Mouse (Mus musculus) forebrain, embryonic 16.5 days (tissue): Measurements from ENCODE around the gene Kcnh1. TPM values are rescaled to one million over a fixed set of nuclear protein-coding genes. Genes with fewer than 3 reads are reported as not detected.

Experiments used
- ATAC-seq: fragments of 200-750 bp; cut with Nextera tagmentation; 2 replicates; pipeline ENCODE4 v1.8.0; 2017; ENCODE audit warnings: mild to moderate bottlenecking, moderate library complexity
- H3K27ac ChIP-seq: fragments of 300-500 bp; sonication (generic); 2 replicates; pipeline ENCODE4 v1.5.1; 2014; ENCODE audit warnings: low read length, control low read depth
- H3K27me3 ChIP-seq: fragments of 300-500 bp; sonication (generic); replicated peaks from 2 replicates; pipeline ENCODE4 v1.6.1; 2014; ENCODE audit warnings: low read length; ENCODE audit not compliant: control insufficient read depth, insufficient read depth
- H3K36me3 ChIP-seq: fragments of 300-500 bp; sonication (generic); 2 replicates; pipeline ENCODE4 v1.6.1; 2014; ENCODE audit not compliant: control insufficient read depth, insufficient read depth
- H3K4me1 ChIP-seq: fragments of 300-500 bp; sonication (generic); replicated peaks from 2 replicates; pipeline ENCODE4 v1.6.1; 2014; ENCODE audit warnings: low read length; ENCODE audit not compliant: control insufficient read depth, insufficient read depth
- H3K4me2 ChIP-seq: fragments of 300-500 bp; sonication (generic); 2 replicates; pipeline ENCODE4 v1.6.1; 2014; ENCODE audit warnings: mild to moderate bottlenecking, low read length, control low read depth
- H3K4me3 ChIP-seq: fragments of 300-500 bp; sonication (generic); replicated peaks from 2 replicates; pipeline ENCODE4 v1.5.1; 2014; ENCODE audit warnings: mild to moderate bottlenecking, low read length, control low read depth
- H3K9ac ChIP-seq: fragments of 300-500 bp; sonication (generic); replicated peaks from 2 replicates; pipeline ENCODE4 v1.6.1; 2014; ENCODE audit warnings: low read depth, low read length, control low read depth
- H3K9me3 ChIP-seq: fragments of 300-500 bp; sonication (generic); 2 replicates; pipeline ENCODE4 v1.6.1; 2016; ENCODE audit warnings: low read length; ENCODE audit not compliant: control insufficient read depth
- WGBS: fragments of 180-500 bp; shearing (Covaris S2); extraction: QIAGEN DNeasy Blood & Tissue Kit; methylation state at CpG from one replicate; pipeline ENCODE4 v1.1.7; 2014; 5-methylcytosine and 5-hydroxymethylcytosine counted together
- polyA plus RNA-seq: library from polyadenylated mRNA; unstranded; fragments of >200 nt; fragmentation: Nextera tagmentation; extraction: Ambion mirVana; gene quantifications from 2 replicates; pipeline ENCODE4 v1.2.1, GENCODE M21; 2015

Kcnh1 gene
- polyA plus RNA-seq, 1 experiment from 2014 or later: 3.0 TPM

DNA sequence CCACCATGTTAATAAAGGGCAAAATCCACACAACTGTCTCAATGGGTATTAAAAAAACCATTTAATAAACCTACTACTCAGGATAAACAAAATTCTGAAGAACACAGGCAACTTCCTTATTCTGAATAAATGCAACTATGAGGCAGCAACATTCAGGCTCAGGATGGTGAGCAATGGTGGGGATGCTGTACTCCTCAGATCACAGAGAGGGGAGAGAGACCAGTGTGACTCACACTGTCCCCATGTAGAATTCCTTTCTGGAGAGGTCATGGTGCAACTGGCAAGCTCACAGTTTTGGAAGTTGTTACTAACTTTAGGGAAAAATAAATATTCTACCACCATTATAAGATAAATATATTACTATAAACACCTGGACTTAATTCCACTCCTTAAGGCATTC lies 116.5 kb downstream of the Kcnh1 start:
- H3K4me3 ChIP-seq: no peak overlapping the region

DNA sequence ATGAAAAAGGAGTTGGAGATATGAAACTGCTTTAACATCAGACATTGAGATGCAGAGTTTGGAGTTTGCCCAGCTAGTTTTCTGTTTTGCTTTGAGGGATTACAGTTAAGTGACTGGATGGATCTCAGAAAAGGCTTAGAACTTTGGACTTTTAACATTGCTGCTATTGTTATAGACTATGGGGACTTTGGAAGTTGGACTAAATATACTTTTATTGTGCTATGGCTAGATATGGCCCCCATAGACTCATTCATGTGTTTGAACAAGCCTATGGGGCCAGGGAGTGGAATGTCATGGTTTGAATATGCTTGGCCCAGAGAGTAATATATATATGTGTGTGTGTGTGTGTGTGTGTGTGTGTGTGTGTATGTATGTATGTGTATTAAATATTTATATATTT lies 120.7 kb downstream of the Kcnh1 start:
- no peak for ATAC-seq
- no peaks in the 10 kb centered on the region for H3K9me3 ChIP-seq
- no peak overlapping the region for H3K27ac ChIP-seq
- H3K4me2 ChIP-seq: no peak overlapping the region
- H3K27me3 ChIP-seq: no peaks in the 10 kb centered on the region
- no peaks in the 10 kb centered on the region for H3K36me3 ChIP-seq
- no peak overlapping the region for H3K9ac ChIP-seq
- 0 out of 2 replicates have a peak, but pooled peaks cover 4% of the 10 kb centered on the region for H3K4me1 ChIP-seq
- no peak overlapping the region for H3K4me3 ChIP-seq

More for the DNA sequence above, 116.5 kb downstream of the Kcnh1 start:
- no peak for ATAC-seq
- Histone ChIP-seq H3K9ac (no peak overlapping the region), H3K36me3 (no peaks in the 10 kb centered on the region), H3K9me3 (no peaks in the 10 kb centered on the region), H3K4me2 (no peak overlapping the region), H3K27me3 (no peaks in the 10 kb centered on the region), H3K4me1 (no peaks in the 10 kb centered on the region), H3K27ac (no peak overlapping the region)

DNA sequence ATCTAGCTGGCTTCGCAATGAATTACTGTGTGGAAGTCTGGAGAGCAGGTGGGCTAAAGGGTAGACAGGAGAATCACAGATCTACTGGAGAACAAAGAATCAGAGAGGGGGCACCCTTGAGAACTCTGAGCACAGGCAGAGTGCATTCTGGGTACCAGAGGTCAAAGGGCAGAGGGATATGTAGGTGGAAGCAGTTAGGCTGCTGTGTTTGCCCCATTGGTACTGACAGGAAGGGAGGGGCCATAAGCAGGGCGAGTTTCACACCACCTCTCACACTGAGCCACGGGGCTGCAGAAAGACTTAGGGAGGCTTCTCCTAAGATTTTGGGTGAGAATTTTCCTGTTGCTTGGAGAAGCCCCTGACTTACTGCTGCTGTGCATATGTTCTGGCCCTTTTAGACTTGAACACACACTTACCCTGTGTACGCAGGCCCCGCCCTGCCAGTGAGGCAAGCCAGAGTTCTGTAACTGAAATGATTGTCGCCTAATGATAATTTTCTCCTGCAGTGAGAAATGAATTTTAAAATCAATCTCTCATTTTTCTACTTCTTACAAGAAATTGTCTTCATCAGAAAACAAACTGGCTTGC lies 121.4 kb downstream of the Kcnh1 start:
- no peaks in the 10 kb centered on the region for H3K36me3 ChIP-seq
- 0 out of 2 replicates have a peak, but pooled peaks cover 4% of the 10 kb centered on the region for H3K4me1 ChIP-seq
- 75% methylated on average over 6 of the region's 6 CpGs for WGBS
- H3K4me2 ChIP-seq: no peak overlapping the region
- H3K9me3 ChIP-seq: no peaks in the 10 kb centered on the region
- no peak overlapping the region for H3K27ac ChIP-seq
- H3K27me3 ChIP-seq: no peaks in the 10 kb centered on the region
- no peak for ATAC-seq
- no peak overlapping the region for H3K4me3 ChIP-seq
- no peak overlapping the region for H3K9ac ChIP-seq

DNA sequence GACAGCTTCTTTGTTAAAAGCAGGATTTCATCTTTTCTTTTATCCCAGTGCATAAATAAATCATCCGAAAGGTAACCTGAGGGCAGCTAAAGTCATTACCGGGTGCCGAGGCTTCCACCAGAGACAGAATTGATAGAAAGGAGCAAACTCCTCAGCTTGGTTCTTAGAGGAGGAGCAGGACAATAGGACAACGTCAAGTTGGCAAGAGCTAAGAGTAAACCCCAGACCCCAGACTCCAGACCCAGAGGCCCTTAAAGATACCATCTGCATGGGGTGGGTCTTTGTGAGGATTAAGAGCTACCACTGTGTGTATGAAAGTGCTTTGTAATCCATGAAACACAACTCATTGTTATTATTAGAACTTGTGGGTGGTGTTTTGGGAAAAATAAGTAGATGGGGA lies 121.9 kb downstream of the Kcnh1 start:
- H3K4me1 ChIP-seq: 0 out of 2 replicates have a peak, but pooled peaks cover 4% of the 10 kb centered on the region
- no peak overlapping the region for H3K27ac ChIP-seq
- H3K36me3 ChIP-seq: no peaks in the 10 kb centered on the region
- no peaks in the 10 kb centered on the region for H3K27me3 ChIP-seq
- 35% methylated on average over 4 of the region's 4 CpGs for WGBS
- no peak for ATAC-seq
- H3K9ac ChIP-seq: no peak overlapping the region
- no peak overlapping the region for H3K4me2 ChIP-seq
- H3K9me3 ChIP-seq: no peaks in the 10 kb centered on the region
- H3K4me3 ChIP-seq: no peak overlapping the region

DNA sequence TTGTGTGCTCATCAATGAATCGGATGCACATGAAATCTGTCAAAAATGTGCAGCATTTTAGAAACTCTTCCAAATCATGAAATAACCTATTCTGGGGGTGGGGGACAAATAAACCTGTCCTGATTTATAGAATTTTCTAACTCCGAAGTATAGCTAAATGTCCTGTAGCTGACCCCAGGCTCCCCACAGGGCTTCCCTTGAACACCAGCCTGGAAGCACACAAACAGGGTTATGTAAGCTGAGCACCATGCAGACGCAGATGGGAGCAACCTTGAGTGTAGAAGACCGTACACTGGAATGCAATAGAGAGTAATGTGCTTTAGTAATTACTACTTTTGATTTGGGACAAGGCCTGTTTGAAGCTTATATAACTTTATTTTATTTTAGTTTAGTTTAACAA lies 122.4 kb downstream of the Kcnh1 start:
- ATAC-seq: no peak
- no peaks in the 10 kb centered on the region for H3K27me3 ChIP-seq
- no peak overlapping the region for H3K9ac ChIP-seq
- H3K4me1 ChIP-seq: 0 out of 2 replicates have a peak, but pooled peaks cover 4% of the 10 kb centered on the region
- no peaks in the 10 kb centered on the region for H3K9me3 ChIP-seq
- H3K36me3 ChIP-seq: no peaks in the 10 kb centered on the region
- no peak overlapping the region for H3K4me3 ChIP-seq
- no peak overlapping the region for H3K4me2 ChIP-seq
- no peak overlapping the region for H3K27ac ChIP-seq
- WGBS: 47% methylated on average over 4 of the region's 4 CpGs

DNA sequence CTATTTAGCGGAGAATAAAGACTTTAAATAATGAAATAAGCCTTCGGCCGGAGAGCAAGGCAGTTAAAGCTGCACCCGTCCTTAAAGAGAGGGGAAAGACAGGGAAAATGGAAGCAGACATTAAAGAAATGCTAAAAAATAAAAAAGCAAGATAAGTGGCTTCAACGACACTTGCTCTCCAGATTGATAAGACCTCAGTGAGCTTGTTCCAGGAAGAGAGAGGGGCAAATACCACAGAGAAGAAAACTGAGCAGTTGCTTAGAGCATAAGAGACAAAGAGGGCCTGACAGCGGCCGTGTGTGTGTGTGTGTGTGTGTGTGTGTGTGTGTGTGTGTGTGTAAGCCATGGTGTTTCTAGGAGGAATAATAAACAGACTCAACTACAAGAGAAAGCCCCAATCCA lies 123.0 kb downstream of the Kcnh1 start:
- no peak overlapping the region for H3K4me3 ChIP-seq
- no peaks in the 10 kb centered on the region for H3K9me3 ChIP-seq
- H3K27me3 ChIP-seq: no peaks in the 10 kb centered on the region
- H3K36me3 ChIP-seq: no peaks in the 10 kb centered on the region
- no peak overlapping the region for H3K9ac ChIP-seq
- H3K4me2 ChIP-seq: no peak overlapping the region
- H3K27ac ChIP-seq: no peak overlapping the region
- 0 out of 2 replicates have a peak, but pooled peaks cover 4% of the 10 kb centered on the region for H3K4me1 ChIP-seq
- ATAC-seq: peak; percentile 36; the same call in 1 of the 2 replicates
- WGBS: 21% methylated on average over 7 of the region's 7 CpGs

DNA sequence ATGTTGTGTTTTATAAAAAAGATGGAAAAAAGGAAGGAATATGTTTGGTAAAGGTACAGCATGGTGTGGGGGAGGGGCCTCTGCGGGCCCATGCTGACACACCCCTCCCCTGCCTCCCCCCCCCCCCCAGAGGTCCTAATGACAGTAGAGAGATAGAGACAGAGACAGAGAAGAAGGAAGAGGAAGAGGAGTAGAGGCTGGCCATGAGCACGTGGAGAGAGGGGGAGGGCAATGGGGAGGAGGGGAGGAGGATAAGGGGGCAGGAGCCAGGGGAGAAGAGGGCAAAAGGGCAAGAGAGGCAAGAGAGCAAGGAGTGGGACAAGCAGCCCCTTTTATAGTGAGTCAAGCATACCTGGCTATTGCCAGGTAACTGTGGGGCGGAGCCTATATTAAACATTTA lies 123.5 kb downstream of the Kcnh1 start:
- H3K27me3 ChIP-seq: no peaks in the 10 kb centered on the region
- 59% methylated on average over 3 of the region's 3 CpGs for WGBS
- peak; percentile 10; the same call in 1 of the 2 replicates for ATAC-seq
- no peak overlapping the region for H3K9ac ChIP-seq
- no peaks in the 10 kb centered on the region for H3K36me3 ChIP-seq
- H3K27ac ChIP-seq: no peak overlapping the region
- no peaks in the 10 kb centered on the region for H3K9me3 ChIP-seq
- no peak overlapping the region for H3K4me2 ChIP-seq
- H3K4me3 ChIP-seq: no peak overlapping the region
- 0 out of 2 replicates have a peak, but pooled peaks cover 4% of the 10 kb centered on the region for H3K4me1 ChIP-seq

DNA sequence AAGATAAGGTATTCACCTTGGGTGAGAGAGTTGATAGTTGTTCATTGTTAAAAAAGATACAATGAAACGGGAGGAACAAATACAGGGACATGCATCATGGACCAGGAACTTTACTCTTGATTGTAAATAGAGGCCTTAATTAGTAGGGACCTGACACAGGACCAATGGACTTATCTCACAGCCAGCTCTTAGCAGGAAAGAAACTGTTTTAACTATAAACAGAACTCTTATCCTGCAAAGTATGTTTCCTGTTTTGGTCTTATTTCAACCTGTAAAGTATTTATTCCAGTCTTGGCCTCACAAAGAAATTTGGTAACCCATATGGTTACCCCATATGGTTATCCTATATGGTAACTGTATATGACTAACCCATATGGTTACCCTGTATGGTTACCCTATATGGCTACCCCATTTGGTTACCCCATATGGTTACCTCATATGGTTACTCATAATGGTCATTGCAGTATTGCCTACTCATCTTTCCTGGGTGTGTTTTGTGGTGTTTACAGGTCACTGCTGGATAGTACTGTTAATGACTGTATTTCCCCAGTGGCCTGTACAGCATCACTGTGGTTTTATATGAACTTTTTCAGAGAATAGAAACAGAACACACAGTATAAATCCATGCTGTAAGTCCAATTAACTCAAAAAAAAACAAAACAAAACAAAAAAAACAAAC lies 125.0 kb downstream of the Kcnh1 start:
- Histone ChIP-seq H3K4me1 (0 out of 2 replicates have a peak, but pooled peaks cover 4% of the 10 kb centered on the region), H3K36me3 (no peaks in the 10 kb centered on the region), H3K9ac (no peak overlapping the region), H3K4me3 (no peak overlapping the region), H3K27me3 (no peaks in the 10 kb centered on the region), H3K27ac (no peak overlapping the region), H3K4me2 (no peak overlapping the region), H3K9me3 (no peaks in the 10 kb centered on the region)
- ATAC-seq: no peak
- 32% methylated on average over 1 of the region's 1 CpGs for WGBS

DNA sequence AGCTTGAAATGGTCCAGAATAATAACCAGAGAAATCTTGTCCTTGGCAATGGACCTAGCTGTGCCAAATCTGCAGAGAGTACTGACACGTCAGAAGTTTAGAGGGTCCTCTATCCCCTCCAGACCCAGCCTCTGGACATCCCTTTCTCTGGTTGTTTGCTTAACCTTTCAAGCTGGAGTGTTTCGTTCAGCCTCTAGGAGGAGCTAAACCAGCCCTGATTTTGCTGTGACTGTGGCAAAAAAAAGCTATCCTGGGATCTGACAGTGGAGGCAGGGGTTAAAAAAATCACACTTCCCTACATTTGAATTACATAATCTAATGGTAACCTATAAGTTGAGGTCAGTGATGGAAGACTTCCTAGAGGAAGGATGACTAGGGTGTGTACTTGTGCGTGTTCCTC lies 133.6 kb downstream of the Kcnh1 start:
- WGBS: 71% methylated on average over 3 of the region's 3 CpGs
- Histone ChIP-seq H3K36me3 (no peaks in the 10 kb centered on the region), H3K27ac (no peak overlapping the region), H3K4me2 (no peak overlapping the region), H3K9ac (no peak overlapping the region), H3K4me3 (no peak overlapping the region), H3K9me3 (no peaks in the 10 kb centered on the region), H3K4me1 (no peaks in the 10 kb centered on the region), H3K27me3 (no peaks in the 10 kb centered on the region)
- no peak for ATAC-seq
